Mouse (Mus musculus) megakaryocyte, embryonic 14.5 days (primary cell): ENCODE measurements around the gene Srf. TPM values are rescaled to one million over a fixed set of nuclear protein-coding genes. Genes with fewer than 3 reads are reported as not detected.

ENCODE experiments used
- H3K27me3 ChIP-seq: replicated peaks from 2 replicates; pipeline ENCODE3; 2012; ENCODE audit warnings: inconsistent platforms
- H3K36me3 ChIP-seq: replicated peaks from 2 replicates; pipeline ENCODE3; 2012; ENCODE audit warnings: low read length, inconsistent platforms, mixed read lengths
- H3K4me1 ChIP-seq: 2 replicates; pipeline ENCODE4 v1.6.1; 2012; ENCODE audit warnings: inconsistent platforms
- H3K4me3 ChIP-seq: replicated peaks from 2 replicates; pipeline ENCODE3; 2012; ENCODE audit warnings: moderate library complexity, mild to moderate bottlenecking, inconsistent platforms
- H3K9me3 ChIP-seq: 2 replicates; pipeline ENCODE4 v1.6.1; 2012; ENCODE audit warnings: inconsistent platforms
- FLI1 ChIP-seq: IDR thresholded peaks from 2 replicates; pipeline ENCODE4 v1.6.1; 2012; ENCODE audit warnings: low read length, inconsistent platforms, mixed read lengths
- GATA1 ChIP-seq: IDR thresholded peaks from 3 replicates; pipeline ENCODE4 v1.6.1; 2012; ENCODE audit warnings: mixed read lengths, low read length, inconsistent platforms, borderline replicate concordance
- polyA plus RNA-seq: library from polyadenylated mRNA; stranded (reverse); fragments of >175 nt; gene quantifications from 2 replicates; pipeline ENCODE4 v1.2.3, GENCODE M21; 2012; ENCODE audit warnings: low replicate concordance; ENCODE audit not compliant: insufficient read depth

The Srf gene
- polyA plus RNA-seq, 1 experiment: 148 TPM

- no peak overlapping the region for H3K4me3 ChIP-seq
- peaks cover 73% of the 10 kb centered on the region for H3K36me3 ChIP-seq
- TF ChIP-seq GATA1: no peak
- TF ChIP-seq FLI1: no peak
- no peaks in the 10 kb centered on the region for H3K9me3 ChIP-seq
- no peaks in the 10 kb centered on the region for H3K27me3 ChIP-seq
- peaks cover 76% of the 10 kb centered on the region for H3K4me1 ChIP-seq
These were observed 4.6 kb downstream of the Srf start for GRCm38 (mm10) chr17:46551369-46551768.

- peaks cover 80% of the 10 kb centered on the region for H3K4me1 ChIP-seq
- H3K4me3 ChIP-seq: no peak overlapping the region
- no peaks in the 10 kb centered on the region for H3K9me3 ChIP-seq
- peaks cover 75% of the 10 kb centered on the region for H3K36me3 ChIP-seq
- no peaks in the 10 kb centered on the region for H3K27me3 ChIP-seq
- TF ChIP-seq GATA1: no peak
- TF ChIP-seq FLI1: no peak
These were observed 5.1 kb downstream of the Srf start for GRCm38 (mm10) chr17:46550904-46551303.

- Histone ChIP-seq H3K4me1 (peaks cover 80% of the 10 kb centered on the region), H3K36me3 (peaks cover 75% of the 10 kb centered on the region), H3K27me3 (no peaks in the 10 kb centered on the region), H3K4me3 (peak overlapping the region; percentile 6), H3K9me3 (no peaks in the 10 kb centered on the region)
- no peak for TF ChIP-seq GATA1
- TF ChIP-seq FLI1: no peak
These were observed 6.3 kb downstream of the Srf start for GRCm38 (mm10) chr17:46549642-46550041.

GRCm38 (mm10) chr17:46549193-46549592, 6.8 kb downstream of the Srf start:
- TF ChIP-seq GATA1: no peak
- Histone ChIP-seq H3K9me3 (no peaks in the 10 kb centered on the region), H3K27me3 (no peaks in the 10 kb centered on the region), H3K36me3 (peaks cover 75% of the 10 kb centered on the region), H3K4me3 (peak overlapping the region; percentile 6), H3K4me1 (peaks cover 75% of the 10 kb centered on the region)

GRCm38 (mm10) chr17:46548741-46549140, 7.2 kb downstream of the Srf start:
- Histone ChIP-seq H3K4me3 (peak overlapping the region; percentile 56), H3K9me3 (no peaks in the 10 kb centered on the region), H3K27me3 (no peaks in the 10 kb centered on the region), H3K36me3 (peaks cover 75% of the 10 kb centered on the region), H3K4me1 (peaks cover 71% of the 10 kb centered on the region)
- TF ChIP-seq GATA1 (no peak), FLI1 (no peak)

- TF ChIP-seq FLI1 (no peak), GATA1 (no peak)
- no peaks in the 10 kb centered on the region for H3K27me3 ChIP-seq
These were observed 8.1 kb downstream of the Srf start for GRCm38 (mm10) chr17:46547923-46548322.

GRCm38 (mm10) chr17:46546995-46547394, 9.0 kb downstream of the Srf start:
- H3K36me3 ChIP-seq: peaks cover 65% of the 10 kb centered on the region
- peaks cover 53% of the 10 kb centered on the region for H3K4me1 ChIP-seq
- no peak for TF ChIP-seq GATA1
- TF ChIP-seq FLI1: no peak
- no peaks in the 10 kb centered on the region for H3K9me3 ChIP-seq
- peak overlapping the region; percentile 50 for H3K4me3 ChIP-seq
- no peaks in the 10 kb centered on the region for H3K27me3 ChIP-seq

More at GRCm38 (mm10) chr17:46547923-46548322, 8.1 kb downstream of the Srf start:
- no peak overlapping the region for H3K4me3 ChIP-seq
- peaks cover 73% of the 10 kb centered on the region for H3K36me3 ChIP-seq
- no peaks in the 10 kb centered on the region for H3K9me3 ChIP-seq
- H3K4me1 ChIP-seq: peaks cover 62% of the 10 kb centered on the region

GRCm38 (mm10) chr17:46546591-46546990, 9.4 kb downstream of the Srf start:
- no peaks in the 10 kb centered on the region for H3K27me3 ChIP-seq
- no peaks in the 10 kb centered on the region for H3K9me3 ChIP-seq
- TF ChIP-seq GATA1 (no peak), FLI1 (no peak)
- peak overlapping the region; percentile 93 for H3K4me3 ChIP-seq
- H3K4me1 ChIP-seq: peaks cover 51% of the 10 kb centered on the region
- H3K36me3 ChIP-seq: peaks cover 64% of the 10 kb centered on the region

- no peaks in the 10 kb centered on the region for H3K27me3 ChIP-seq
- H3K4me1 ChIP-seq: peaks cover 47% of the 10 kb centered on the region
- TF ChIP-seq GATA1 (no peak), FLI1 (no peak)
- no peaks in the 10 kb centered on the region for H3K9me3 ChIP-seq
- H3K4me3 ChIP-seq: peak within 1 kb of the TSS; percentile 93
- peaks cover 64% of the 10 kb centered on the region for H3K36me3 ChIP-seq
These were observed 10.0 kb downstream of the Srf start, which contains the start of gene Cul9 for GRCm38 (mm10) chr17:46545813-46546564. Cul9 (minus strand) TSS chr17:46546388.

GRCm38 (mm10) chr17:46543661-46544060, 12.3 kb downstream of the Srf start:
- no peak overlapping the region for H3K4me3 ChIP-seq
- peaks cover 57% of the 10 kb centered on the region for H3K36me3 ChIP-seq
- H3K27me3 ChIP-seq: peaks cover 12% of the 10 kb centered on the region
- TF ChIP-seq GATA1 (no peak), FLI1 (no peak)
- H3K4me1 ChIP-seq: peaks cover 32% of the 10 kb centered on the region
- H3K9me3 ChIP-seq: no peaks in the 10 kb centered on the region
